Mouse (Mus musculus): ENCODE results near the gene Tmem114.

The Tmem114 gene

DNA sequence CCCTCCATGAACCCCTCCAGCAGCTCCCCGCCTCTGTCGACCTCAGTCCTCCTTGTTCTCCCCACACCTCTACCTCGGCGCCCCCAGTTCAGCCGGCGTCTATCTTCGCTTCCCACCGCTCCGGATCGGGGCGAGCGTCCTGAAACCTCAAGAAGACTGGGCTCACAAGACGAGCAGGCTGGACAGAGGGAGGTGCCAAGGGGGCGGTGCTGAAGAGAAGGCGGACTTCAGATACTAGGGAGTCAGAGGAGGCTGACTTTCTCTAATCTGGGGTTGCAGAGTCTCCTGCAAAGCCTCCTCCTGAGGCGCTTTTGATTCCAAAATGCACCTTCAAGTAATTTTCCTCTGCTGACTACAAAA, at the start of gene Tmem114:
Tmem114 (minus strand) TSS at position 166 of the 360 bp plus-strand sequence.
- in situ Hi-C loops (cut with MboI, MseI): no loop called here

- in situ Hi-C loops (cut with MboI, MseI): no loop called here
Measured at GRCm38 (mm10) chr16:8470603-8471481, 45.9 kb upstream of the Tmem114 start, which contains the start of gene Mettl22. Gene Mettl22 (plus strand): TSS chr16:8470788.

GRCm38 (mm10) chr16:8470132-8470531, 45.2 kb upstream of the Tmem114 start:
- in situ Hi-C loops (cut with MboI, MseI): no loop called here

DNA sequence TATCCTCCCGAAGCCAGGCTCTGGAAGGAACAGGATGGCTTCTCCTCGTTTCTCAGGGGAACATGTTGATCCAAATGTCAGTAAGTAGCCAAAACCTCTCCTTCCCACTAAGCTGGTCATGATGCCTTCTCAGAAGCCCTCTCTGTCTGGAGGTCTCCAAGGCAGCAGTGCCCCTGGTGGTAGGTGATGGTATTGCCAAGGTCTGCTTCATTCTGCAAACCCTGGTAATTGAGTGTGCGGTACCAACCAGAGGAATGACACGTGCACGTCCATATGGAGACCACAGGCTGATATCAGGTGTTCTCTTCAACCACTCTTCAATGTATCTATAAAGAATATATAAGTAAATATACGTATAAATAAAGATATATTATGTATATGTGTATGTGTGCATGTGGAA, 34.2 kb upstream of the Tmem114 start:
- in situ Hi-C loops (cut with MboI, MseI): no loop called here

DNA sequence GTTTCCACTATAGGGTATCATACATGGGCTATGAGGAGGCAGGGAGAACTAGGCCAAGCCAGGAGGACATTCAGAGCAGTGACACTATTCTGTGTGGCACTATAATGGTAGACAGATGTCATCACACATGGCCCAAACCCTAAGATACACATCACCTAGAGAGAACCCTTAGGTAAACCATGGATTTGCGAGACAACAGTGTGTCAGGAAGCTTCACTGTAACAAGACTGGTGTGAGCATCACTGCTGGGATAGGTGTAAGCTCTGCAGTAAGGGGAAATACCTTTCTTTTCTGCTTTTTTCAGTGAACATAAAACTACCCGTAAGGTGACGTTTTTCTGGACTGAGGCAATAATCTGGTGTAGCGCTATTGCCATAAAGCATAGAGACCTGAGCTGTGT, 33.5 kb upstream of the Tmem114 start:
- in situ Hi-C loops (cut with MboI, MseI): no loop called here

GRCm38 (mm10) chr16:8455221-8455620, 30.3 kb upstream of the Tmem114 start:
- in situ Hi-C loops (cut with MboI, MseI): no loop called here

- in situ Hi-C loops (cut with MboI, MseI): no loop called here
Measured at GRCm38 (mm10) chr16:8453301-8453700, 28.4 kb upstream of the Tmem114 start.

DNA sequence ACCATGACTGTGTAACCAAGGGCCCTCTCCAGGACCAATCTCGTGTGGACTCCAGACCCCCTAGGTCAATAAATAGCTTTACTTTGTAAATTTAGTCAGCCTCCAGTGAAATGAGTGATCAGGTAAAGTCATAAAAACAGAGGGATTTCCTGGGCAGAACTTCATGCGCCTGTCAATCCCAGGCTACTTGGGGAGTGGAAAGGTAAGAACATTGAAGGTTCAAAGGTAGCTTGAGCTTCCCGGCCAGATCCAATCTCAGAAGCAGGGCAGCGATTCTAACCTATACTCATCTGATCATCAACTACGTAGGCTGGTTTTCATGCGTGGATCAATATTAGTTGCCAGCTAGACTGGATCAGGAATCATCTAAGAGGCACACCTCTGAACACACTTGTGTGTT, 21.3 kb upstream of the Tmem114 start:
- in situ Hi-C loops (cut with MboI, MseI): no loop called here

- in situ Hi-C loops (cut with MboI, MseI): no loop called here
Measured at GRCm38 (mm10) chr16:8444911-8445310, 20.0 kb upstream of the Tmem114 start.

DNA sequence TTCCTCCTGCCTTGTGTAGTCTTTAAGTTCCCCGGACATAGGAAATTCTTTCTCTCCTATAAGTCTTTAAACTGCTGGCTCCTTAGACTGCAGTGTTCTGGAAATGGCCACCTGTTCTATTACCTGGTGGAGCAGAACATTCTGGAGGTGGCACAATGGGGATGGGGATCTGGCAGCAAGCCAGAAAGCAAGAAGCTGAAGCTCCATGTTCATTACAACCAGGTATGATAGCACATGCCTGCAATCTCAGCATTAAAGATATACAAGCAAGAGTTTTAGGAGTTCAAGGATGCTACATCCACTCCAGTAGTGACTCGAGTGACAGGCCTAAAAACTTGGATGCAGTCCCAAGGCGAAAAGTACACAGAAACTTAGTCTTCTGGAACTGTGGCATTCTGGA, 7.7 kb upstream of the Tmem114 start:
- in situ Hi-C loops (cut with MboI, MseI): no loop called here

DNA sequence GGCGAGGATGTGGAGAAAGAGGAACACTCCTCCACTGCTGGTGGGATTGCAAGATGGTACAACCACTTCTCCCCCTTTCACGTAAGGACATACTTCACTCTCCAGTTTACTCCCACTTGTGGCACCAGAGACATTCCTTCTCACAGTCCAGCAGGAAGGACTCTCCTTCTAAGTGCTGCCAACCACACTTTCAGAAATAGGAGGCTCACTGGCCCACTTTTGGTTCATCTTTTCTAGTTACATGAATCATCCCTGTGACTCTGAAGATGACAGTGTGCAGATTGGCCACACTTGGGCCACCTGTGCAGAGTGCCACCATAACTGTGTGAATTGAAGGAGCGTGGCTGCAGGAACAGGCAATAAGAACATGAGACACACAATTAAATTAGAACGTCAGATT, 4.6 kb upstream of the Tmem114 start:
- in situ Hi-C loops (cut with MboI, MseI): no loop called here

DNA sequence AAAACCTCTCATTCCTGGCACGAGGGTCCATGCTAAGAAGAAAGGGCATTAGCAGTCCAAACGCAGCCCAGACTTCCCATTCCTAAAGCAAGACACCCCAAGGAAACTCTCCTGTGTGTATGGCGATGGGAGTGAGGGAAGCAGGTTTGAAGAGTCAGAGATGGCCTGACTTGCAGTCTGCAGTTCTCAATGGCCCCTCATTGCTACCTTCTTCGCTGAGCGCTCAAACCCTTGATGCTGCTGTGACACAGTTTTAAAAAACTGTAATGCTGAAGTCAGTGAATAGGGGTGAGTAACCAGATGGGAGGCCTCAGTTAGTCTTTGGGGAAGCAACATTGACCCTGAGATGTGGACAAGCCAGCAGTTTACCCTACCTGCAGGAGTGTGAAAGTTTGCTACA, 800 bp upstream of the Tmem114 start:
- in situ Hi-C loops (cut with MboI, MseI): no loop called here

GRCm38 (mm10) chr16:8424161-8424970, 570 bp downstream of the Tmem114 start:
- in situ Hi-C loops (cut with MboI, MseI): no loop called here

DNA sequence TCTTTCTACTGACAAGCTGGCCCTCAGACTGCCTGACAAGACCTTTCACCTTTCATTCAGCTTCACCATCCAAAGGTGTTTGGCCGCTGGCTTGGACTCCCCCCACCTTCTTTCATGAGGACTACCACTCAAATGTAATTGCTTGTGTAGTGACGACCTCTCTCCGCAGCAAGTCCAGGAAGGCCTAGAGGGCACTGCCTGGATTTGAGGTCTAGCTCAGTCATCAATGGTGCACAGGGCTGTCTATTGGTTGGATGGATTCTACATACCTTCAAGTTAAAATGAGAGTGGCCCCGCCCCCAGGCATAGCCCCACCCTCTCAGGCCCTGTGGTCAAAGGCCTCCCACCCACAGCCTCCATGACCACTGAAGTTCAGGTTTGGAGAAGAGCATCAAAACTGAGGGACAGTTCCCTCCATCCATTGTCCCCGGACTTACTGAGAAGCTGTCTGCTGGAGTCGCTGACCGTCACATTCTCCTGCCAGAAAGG, 1.3 kb downstream of the Tmem114 start:
- in situ Hi-C loops (cut with MboI, MseI): no loop called here

DNA sequence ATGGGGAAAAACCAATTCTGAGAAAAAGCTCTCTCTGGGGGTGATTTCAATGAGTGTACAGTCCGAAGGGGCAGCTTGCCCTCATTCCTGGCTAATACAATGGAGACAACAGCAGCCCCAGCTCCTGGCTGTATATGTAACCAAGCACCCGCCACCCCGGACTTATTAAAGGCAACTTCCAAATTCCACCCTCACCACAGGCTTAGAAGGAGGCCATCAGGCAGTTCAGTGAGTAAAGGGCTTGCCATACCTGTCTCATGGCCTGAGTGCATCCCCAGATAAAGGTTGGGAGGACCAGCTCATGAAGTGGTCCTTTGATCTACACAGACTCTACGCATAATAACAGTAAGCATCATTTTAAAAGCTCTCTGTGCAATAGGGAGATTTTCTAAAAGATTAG, 4.1 kb downstream of the Tmem114 start:
- in situ Hi-C loops (cut with MboI, MseI): no loop called here

DNA sequence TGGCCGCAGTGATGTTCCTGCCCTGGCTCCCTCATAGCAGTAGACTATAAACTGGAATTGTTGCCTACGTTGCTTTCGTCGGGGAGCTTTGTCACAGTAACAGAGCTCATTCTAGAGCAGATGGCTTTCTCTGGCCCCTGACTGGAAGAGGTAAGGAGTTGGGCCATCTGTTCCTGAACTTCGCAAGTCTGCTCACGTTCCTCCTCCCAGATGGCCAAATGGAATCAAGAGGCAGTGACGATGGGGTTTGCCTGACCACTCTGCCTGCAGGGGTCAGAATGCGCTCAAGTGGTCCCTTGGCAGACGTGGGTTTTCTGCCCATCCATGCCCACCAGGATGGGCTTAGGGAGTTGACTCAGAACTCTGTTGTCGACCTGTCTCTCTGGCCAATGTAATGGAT, 4.6 kb downstream of the Tmem114 start:
- in situ Hi-C loops (cut with MboI, MseI): no loop called here

DNA sequence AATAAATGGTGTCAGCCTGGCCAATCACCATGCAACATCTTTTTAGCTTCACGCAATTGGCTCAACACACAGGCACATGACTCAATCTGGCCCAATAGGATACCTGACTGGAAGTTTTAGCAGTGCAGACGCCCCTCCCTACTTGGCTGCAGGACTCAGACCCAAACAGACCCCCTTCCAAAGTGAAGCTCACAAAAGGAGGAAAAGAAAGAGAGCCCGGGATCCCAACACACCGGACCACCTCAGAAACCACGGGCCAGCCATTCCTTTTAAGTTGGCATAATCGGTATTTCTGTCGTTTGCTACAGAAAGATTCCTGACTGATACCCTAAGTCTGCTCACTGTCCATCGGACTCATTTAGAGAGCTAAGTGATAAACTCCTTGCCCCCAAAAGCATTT, 5.3 kb downstream of the Tmem114 start:
- in situ Hi-C loops (cut with MboI, MseI): loop anchor here (5.0 to 10.0 kb wide), 2 partner anchors 73 to 1905 kb away; no protein-coding TSS in a partner anchor

DNA sequence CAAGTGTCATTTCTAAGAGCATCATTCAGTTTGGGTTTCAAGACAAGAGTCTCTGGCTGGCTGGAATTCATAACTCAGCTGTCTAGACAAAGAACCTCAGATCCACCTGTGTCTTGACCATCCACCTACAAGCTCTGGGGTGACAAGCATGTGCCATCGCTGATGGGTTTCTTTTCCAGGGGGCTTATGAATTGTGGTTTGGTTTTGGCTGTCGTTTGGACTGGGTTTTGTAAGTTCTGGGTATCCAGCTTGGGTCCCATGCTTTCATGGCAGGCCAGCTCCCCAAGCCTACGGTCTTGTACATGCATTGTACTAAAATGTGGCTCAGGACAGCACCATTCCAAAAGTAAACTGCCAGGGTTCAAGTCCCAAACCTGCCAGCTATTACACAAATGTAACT, 6.8 kb downstream of the Tmem114 start:
- in situ Hi-C loops (cut with MboI, MseI): loop anchor here (5.0 to 10.0 kb wide), 2 partner anchors 74 to 1907 kb away; no protein-coding TSS in a partner anchor

DNA sequence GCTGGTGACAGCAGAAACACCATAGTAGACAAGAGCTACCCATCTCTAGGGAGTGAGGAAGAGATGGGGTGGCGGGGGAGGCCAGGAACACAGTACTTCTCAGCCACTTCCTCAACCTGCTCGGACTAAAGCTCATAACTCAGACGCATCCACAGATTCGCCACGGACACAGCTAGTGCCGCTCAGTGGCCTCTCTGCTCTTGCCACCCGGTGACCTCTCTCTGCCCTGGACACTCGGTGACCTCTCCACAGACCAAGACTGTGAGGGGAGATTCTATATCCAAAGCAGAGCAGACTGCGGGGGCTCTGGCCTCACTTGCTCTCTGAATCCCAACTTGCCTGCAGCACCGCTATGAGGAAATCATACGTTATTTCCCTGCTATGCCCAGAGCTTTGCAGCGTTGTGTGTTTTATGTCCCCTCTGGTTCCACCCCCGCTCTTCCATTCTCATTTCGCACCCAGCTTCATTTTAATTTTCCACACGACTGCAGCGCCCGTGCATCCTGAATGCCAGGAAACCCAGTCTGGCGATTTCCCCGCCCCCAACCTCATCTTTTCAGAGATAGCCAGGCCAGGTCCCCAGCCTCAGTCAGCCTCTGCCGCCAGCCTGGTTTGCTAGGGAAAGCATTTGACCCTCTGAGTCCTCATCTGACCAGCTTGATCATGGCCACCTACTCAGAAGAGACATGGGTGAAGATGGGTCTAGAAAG, 7.8 kb downstream of the Tmem114 start:
- in situ Hi-C loops (cut with MboI, MseI): loop anchor here (5.0 to 10.0 kb wide), 2 partner anchors 75 to 1908 kb away; no protein-coding TSS in a partner anchor

- in situ Hi-C loops (cut with MboI, MseI): loop anchor here (5.0 to 10.0 kb wide), 2 partner anchors 76 to 1909 kb away; no protein-coding TSS in a partner anchor
Measured at GRCm38 (mm10) chr16:8415996-8416395, 8.9 kb downstream of the Tmem114 start.

DNA sequence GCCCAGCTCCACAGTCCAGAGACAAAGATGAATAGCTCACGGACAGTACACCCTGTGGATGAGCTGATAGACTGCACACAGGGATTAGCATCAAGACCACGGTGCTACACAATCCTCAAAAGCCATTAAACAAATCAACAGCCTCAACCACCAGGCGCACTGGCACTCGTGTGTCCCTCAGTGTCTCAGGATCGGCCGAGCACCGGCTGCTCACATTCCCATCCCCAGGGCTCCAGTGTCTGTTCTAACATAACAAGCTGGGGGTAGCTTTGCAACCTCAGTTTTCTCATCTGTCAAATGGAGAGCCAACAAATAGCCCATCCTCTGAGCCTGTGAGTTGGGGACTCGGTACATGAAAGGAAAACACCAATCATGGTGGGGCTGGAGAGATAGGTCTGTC, 11.5 kb downstream of the Tmem114 start:
- in situ Hi-C loops (cut with MboI, MseI): loop anchor here in 1 of 2 experiments (10.0 kb wide), 1 partner anchor 1911 kb away; no protein-coding TSS in a partner anchor
